Mouse (Mus musculus) heart, embryonic 14.5 days (tissue): ENCODE measurements around the gene Pde11a. TPM values are rescaled to one million over a fixed set of nuclear protein-coding genes. Genes with fewer than 3 reads are reported as not detected.
A peak's percentile ranks its signal among the peaks of the same experiment; 100 is the strongest.

ENCODE experiments used
- ATAC-seq: fragments of 200-750 bp; cut with Nextera tagmentation; 2 replicates; pipeline ENCODE4 v1.8.0; 2017; ENCODE audit warnings: low read depth, moderate TSS enrichment; ENCODE audit not compliant: insufficient number of reproducible peaks, insufficient read depth, low FRiP score
- H3K27ac ChIP-seq, 2 experiments: fragments of 200-500 bp in 1 of 2; fragments of 300-500 bp in 1 of 2; sonication (generic) in 1 of 2; replicated peaks in 1 of 2; 2 replicates each; pipeline ENCODE4 v1.5.1; 2012 to 2014; ENCODE audit warnings: low read depth in 2 of 2, low read length in 2 of 2, control low read depth in 1 of 2, mild to moderate bottlenecking in 1 of 2, mixed read lengths in 1 of 2; ENCODE audit not compliant: control insufficient read depth in 1 of 2, insufficient read depth in 1 of 2
- H3K27me3 ChIP-seq: fragments of 300-500 bp; sonication (generic); 2 replicates; pipeline ENCODE4 v1.6.1; 2014; ENCODE audit warnings: mild to moderate bottlenecking, low read length, control low read depth; ENCODE audit not compliant: control insufficient read depth, insufficient read depth
- H3K36me3 ChIP-seq: fragments of 300-500 bp; sonication (generic); 2 replicates; pipeline ENCODE4 v1.6.1; 2014; ENCODE audit warnings: mild to moderate bottlenecking, control low read depth, low read length, mixed read lengths; ENCODE audit not compliant: control insufficient read depth, insufficient read depth
- H3K4me1 ChIP-seq, 2 experiments: fragments of 200-500 bp in 1 of 2; fragments of 300-500 bp in 1 of 2; sonication (generic) in 1 of 2; 2 replicates each; pipeline ENCODE4 v1.6.1; 2012 to 2014; ENCODE audit warnings: low read length in 2 of 2, control low read depth in 1 of 2, mixed read lengths in 1 of 2; ENCODE audit not compliant: control insufficient read depth in 2 of 2, insufficient read depth in 2 of 2
- H3K4me2 ChIP-seq: fragments of 300-500 bp; sonication (generic); 2 replicates; pipeline ENCODE4 v1.6.1; 2014; ENCODE audit warnings: mild to moderate bottlenecking, low read length
- H3K4me3 ChIP-seq, 2 experiments: fragments of 200-500 bp in 1 of 2; fragments of 300-500 bp in 1 of 2; sonication (generic) in 1 of 2; 2 replicates each; pipeline ENCODE4 v1.5.1; 2012 to 2014; ENCODE audit warnings: low read length in 2 of 2, mild to moderate bottlenecking in 2 of 2, control low read depth in 1 of 2, low read depth in 1 of 2, moderate library complexity in 1 of 2; ENCODE audit not compliant: control insufficient read depth in 1 of 2, insufficient read depth in 1 of 2
- H3K9ac ChIP-seq: fragments of 300-500 bp; sonication (generic); 2 replicates; pipeline ENCODE4 v1.6.1; 2014; ENCODE audit warnings: mild to moderate bottlenecking, low read length
- H3K9me3 ChIP-seq: fragments of 300-500 bp; sonication (generic); 2 replicates; pipeline ENCODE4 v1.6.1; 2016; ENCODE audit warnings: low read length, control low read depth; ENCODE audit not compliant: control insufficient read depth
- WGBS: fragments of 180-500 bp; shearing (Covaris S2); extraction: QIAGEN DNeasy Blood & Tissue Kit; methylation state at CpG from one replicate; pipeline ENCODE4 v1.1.7; 2014; 5-methylcytosine and 5-hydroxymethylcytosine counted together
- polyA plus RNA-seq: library from polyadenylated mRNA; unstranded; fragments of >200 nt; fragmentation: Nextera tagmentation; extraction: Ambion mirVana; gene quantifications from 2 replicates; pipeline ENCODE4 v1.2.1, GENCODE M21; 2014

Pde11a gene
- polyA plus RNA-seq, result 0.08 and 0.09 TPM in 2 replicates

GRCm38 (mm10) chr2:76338215-76339156 is at the start of gene Pde11a:
Gene Pde11a, minus strand, starts transcription at chr2:76338774.
- Histone ChIP-seq H3K4me2 (peak within 1 kb of the TSS; percentile 98), H3K4me3 (peak within 1 kb of the TSS; percentile 49 to 55), H3K9ac (peak within 1 kb of the TSS; percentile 68), H3K9me3 (no peaks in the 10 kb centered on the region), H3K36me3 (no peaks in the 10 kb centered on the region), H3K4me1 (peaks cover 4 to 9% of the 10 kb centered on the region in 2 experiments; a peak in 2 of 4 replicates), H3K27ac (no peak within 1 kb of the TSS), H3K27me3 (peaks cover 18% of the 10 kb centered on the region)
- ATAC-seq, result peak; percentile 31; the same call in 1 of the 2 replicates
- 15% methylated on average over 40 of the region's 41 CpGs for WGBS

GRCm38 (mm10) chr2:76386531-76386930 is 48.0 kb upstream of the Pde11a start:
- H3K4me1 ChIP-seq, result no peaks in the 10 kb centered on the region
- H3K9me3 ChIP-seq, result no peaks in the 10 kb centered on the region
- peaks cover 54% of the 10 kb centered on the region for H3K36me3 ChIP-seq
- no peak for ATAC-seq
- no peaks in the 10 kb centered on the region for H3K27me3 ChIP-seq
- H3K27ac ChIP-seq, result no peak overlapping the region
- H3K4me3 ChIP-seq, result no peak overlapping the region
- H3K9ac ChIP-seq, result no peak overlapping the region
- H3K4me2 ChIP-seq, result no peak overlapping the region

GRCm38 (mm10) chr2:76378646-76379045 is 40.1 kb upstream of the Pde11a start:
- 91% methylated on average over 19 of the region's 19 CpGs for WGBS
- H3K36me3 ChIP-seq, result peaks cover 97% of the 10 kb centered on the region
- no peaks in the 10 kb centered on the region for H3K27me3 ChIP-seq

GRCm38 (mm10) chr2:76374544-76375206 is 36.1 kb upstream of the Pde11a start:
- H3K9me3 ChIP-seq, result no peaks in the 10 kb centered on the region
- peaks cover 5 to 19% of the 10 kb centered on the region in 2 experiments; a peak in 3 of 4 replicates for H3K4me1 ChIP-seq
- 92% methylated on average over 6 of the region's 6 CpGs for WGBS
- H3K27ac ChIP-seq, result no peak overlapping the region
- no peaks in the 10 kb centered on the region for H3K27me3 ChIP-seq
- H3K9ac ChIP-seq, result no peak overlapping the region
- peaks cover 74% of the 10 kb centered on the region for H3K36me3 ChIP-seq
- no peak overlapping the region for H3K4me3 ChIP-seq
- H3K4me2 ChIP-seq, result no peak overlapping the region
- no peak for ATAC-seq

More at GRCm38 (mm10) chr2:76378646-76379045, 40.1 kb upstream of the Pde11a start:
- no peak for ATAC-seq
- H3K4me1 ChIP-seq, result no peaks in the 10 kb centered on the region
- H3K27ac ChIP-seq, result no peak overlapping the region
- H3K4me2 ChIP-seq, result no peak overlapping the region
- no peak overlapping the region for H3K4me3 ChIP-seq
- no peaks in the 10 kb centered on the region for H3K9me3 ChIP-seq
- no peak overlapping the region for H3K9ac ChIP-seq

GRCm38 (mm10) chr2:76372244-76372643 is 33.7 kb upstream of the Pde11a start:
- Histone ChIP-seq H3K4me1 (peaks cover 5 to 19% of the 10 kb centered on the region in 2 experiments; a peak in 3 of 4 replicates), H3K9me3 (no peaks in the 10 kb centered on the region), H3K4me3 (no peak overlapping the region), H3K27me3 (no peaks in the 10 kb centered on the region), H3K36me3 (peaks cover 49% of the 10 kb centered on the region), H3K27ac (peak overlapping the region; percentile 53 to 81; a peak in 3 of 4 replicates), H3K9ac (no peak overlapping the region), H3K4me2 (peak overlapping the region; percentile 88)
- WGBS, result 18% methylated on average over 4 of the region's 4 CpGs
- peak; percentile 85 for ATAC-seq

GRCm38 (mm10) chr2:76370656-76370922 is 32.0 kb upstream of the Pde11a start:
- Histone ChIP-seq H3K27me3 (no peaks in the 10 kb centered on the region), H3K36me3 (peaks cover 35% of the 10 kb centered on the region), H3K4me3 (peak overlapping the region; percentile 83 to 85), H3K4me2 (peak overlapping the region; percentile 88), H3K9ac (peak overlapping the region; percentile 86), H3K27ac (peak overlapping the region in 1 of 2 experiments; percentile 52; a peak in 1 of 4 replicates), H3K9me3 (no peaks in the 10 kb centered on the region), H3K4me1 (peaks cover 5 to 19% of the 10 kb centered on the region in 2 experiments; a peak in 3 of 4 replicates)
- 3% methylated on average over 7 of the region's 7 CpGs for whole genome bisulfite sequencing
- ATAC-seq, result no peak

GRCm38 (mm10) chr2:76369821-76370655 is 31.5 kb upstream of the Pde11a start, which contains the start of gene Rbm45:
Gene Rbm45, plus strand, starts transcription at chr2:76369984.
- Histone ChIP-seq H3K4me2 (peak within 1 kb of the TSS; percentile 88), H3K27me3 (no peaks in the 10 kb centered on the region), H3K4me1 (peaks cover 5 to 19% of the 10 kb centered on the region in 2 experiments; a peak in 3 of 4 replicates), H3K9me3 (no peaks in the 10 kb centered on the region), H3K27ac (peak within 1 kb of the TSS; percentile 28 to 52; a peak in 3 of 4 replicates), H3K36me3 (peaks cover 29% of the 10 kb centered on the region), H3K9ac (peak within 1 kb of the TSS; percentile 86), H3K4me3 (peak within 1 kb of the TSS; percentile 83 to 85)
- under 1% methylated on average over 56 of the region's 61 CpGs for WGBS
- ATAC-seq, result peak; percentile 76
